Mouse (Mus musculus) heart, postnatal 10 days (tissue): ENCODE data around the gene Gm20388. TPM values are rescaled to one million over a fixed set of nuclear protein-coding genes. Genes with fewer than 3 reads are reported as not detected.

ENCODE experiments used
- DNase-seq, 2 experiments: peaks; one replicate each; pipeline ENCODE4 v3.0.0; 2021
- intact Hi-C: fragments of 180-260 bp; cut with DNase I; formaldehyde crosslinking; loops from one replicate; pipeline ENCODE4 v1.15.1; 2025
- total RNA-seq, 2 experiments: library from RNA; stranded (reverse); gene quantifications; 2 replicates each; pipeline ENCODE4 v1.2.3; 2021

The Gm20388 gene
- total RNA-seq, 2 experiments from 2014 or later: 2.0 to 2.2 TPM

DNA sequence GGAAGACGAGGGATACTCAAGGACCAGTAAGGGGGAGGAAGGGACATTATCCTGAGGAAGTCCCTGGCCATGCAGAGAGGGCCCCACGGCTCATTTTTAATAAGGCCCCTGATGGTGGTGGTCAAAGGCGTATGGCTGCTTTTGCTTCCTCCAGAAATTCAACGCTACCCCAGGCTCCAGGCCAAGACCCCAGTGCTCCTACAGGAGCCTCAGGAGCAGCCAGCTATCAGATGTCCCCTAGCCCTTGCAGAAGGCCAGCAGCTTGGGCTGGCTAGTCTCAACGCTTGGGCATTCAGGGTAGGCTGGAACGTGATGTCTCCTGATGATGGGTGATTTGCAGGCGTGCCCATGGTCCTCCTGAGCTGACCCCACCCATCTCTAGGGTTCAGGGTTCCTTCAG, 521.8 kb downstream of the Gm20388 start:
- intact Hi-C loops: no loop called here
- no peak for DNase-seq

DNA sequence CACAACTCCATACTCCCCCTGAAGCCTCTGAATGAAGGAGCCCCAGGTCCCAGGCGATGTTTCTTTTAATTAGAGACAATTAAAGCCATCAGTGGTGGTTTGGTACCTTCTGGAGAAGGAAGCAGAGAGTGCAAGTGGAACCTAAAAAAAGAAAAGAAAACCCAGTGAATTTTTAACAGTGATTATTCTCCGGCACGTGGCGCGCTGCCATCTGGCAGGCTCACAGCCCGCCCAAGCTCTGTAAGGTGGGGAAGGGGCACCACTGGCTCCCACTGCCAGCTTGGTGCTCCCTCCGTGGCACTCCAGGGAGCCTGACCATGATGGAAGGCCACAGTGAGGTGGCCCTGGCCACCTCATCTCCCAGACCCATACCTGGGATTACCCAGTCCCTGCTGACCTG, 522.5 kb downstream of the Gm20388 start:
- intact Hi-C loops: no loop called here
- no peak for DNase-seq

DNA sequence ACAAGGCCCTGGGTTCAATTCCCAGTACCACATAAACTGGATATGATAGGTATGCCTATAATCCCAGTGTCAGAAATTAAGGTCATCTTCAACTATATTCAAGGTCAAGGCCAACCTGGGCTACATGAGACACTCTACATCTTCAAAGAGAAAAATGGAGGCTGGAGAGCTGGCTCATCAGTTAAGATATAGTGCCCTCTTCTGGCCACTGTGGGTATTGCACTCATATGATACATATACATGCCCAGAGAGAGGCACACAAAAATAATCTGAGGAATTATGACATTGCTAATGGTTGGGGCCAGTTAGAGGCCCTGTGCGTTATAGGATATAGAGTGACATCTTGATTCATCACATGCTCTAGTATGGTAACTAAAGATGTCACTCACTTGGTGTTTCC, 523.1 kb downstream of the Gm20388 start:
- intact Hi-C loops: no loop called here

DNA sequence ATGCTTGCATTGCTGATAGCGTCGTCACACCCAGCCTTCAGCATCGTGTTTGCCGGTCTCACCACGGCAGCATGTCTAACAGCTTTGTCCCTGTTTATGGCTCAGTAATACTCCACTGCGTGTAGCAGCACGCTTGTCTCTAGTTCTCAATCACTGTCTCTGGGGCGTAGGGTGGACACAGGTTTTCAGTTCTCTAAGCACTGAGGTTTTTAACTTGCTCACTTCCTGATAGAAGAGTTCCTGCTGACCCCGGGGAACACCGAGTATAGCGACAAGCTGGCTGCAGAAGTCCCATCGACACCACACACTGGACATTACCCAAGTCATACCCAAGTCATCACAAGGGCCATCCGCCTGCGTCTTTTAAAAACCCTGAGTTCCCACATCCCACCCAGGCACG, 525.1 kb downstream of the Gm20388 start:
- intact Hi-C loops: no loop called here
- no peak for DNase-seq

More for the DNA sequence above, 523.1 kb downstream of the Gm20388 start:
- no peak for DNase-seq

DNA sequence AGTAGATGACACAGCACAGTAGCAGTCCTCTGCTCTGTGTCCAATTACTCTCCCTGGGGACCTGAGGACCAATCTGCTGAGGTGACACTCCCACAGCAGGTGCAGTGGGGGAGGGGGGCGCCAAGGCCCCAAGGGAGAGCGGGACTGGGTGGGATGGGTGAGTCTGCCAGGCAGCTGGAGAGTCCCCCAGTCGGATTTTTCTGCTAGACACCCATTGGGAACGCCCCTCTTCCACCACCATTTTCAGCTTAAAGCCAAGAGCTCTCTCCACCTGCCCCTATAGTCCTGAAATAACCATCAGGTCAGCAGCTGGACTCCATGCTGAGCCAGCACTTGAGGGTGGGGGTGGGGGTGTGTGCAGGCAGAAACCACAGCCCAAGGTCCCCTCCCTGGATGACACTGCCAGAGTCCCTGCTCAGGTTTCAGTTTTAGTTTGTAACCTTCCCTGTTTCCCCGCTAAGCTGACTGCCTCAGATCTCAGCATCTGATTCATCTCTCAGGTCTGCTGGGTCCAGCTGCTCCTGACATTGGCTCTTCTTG, 525.9 kb downstream of the Gm20388 start:
- DNase-seq: no peak
- intact Hi-C loops: no loop called here

DNA sequence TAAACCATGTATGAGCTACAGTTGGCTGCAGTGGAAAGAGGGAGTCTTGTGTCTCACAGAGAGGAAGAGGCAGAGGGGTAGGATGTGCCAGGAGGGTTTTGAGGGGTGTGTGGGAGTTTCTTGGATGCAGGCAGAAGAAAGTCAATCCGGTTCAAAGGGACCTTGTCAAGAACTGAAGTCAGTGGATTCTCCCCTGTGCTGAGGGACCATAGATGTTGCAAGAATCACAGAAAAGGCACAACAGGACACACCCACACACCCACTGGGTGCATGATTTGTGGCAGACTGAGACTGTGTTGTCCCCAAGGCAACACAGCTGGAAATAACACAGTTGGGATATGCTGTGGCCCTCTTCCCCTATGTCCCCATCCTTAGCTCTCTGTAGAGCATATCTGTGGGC, 526.6 kb downstream of the Gm20388 start:
- DNase-seq: no peak
- intact Hi-C loops: no loop called here

DNA sequence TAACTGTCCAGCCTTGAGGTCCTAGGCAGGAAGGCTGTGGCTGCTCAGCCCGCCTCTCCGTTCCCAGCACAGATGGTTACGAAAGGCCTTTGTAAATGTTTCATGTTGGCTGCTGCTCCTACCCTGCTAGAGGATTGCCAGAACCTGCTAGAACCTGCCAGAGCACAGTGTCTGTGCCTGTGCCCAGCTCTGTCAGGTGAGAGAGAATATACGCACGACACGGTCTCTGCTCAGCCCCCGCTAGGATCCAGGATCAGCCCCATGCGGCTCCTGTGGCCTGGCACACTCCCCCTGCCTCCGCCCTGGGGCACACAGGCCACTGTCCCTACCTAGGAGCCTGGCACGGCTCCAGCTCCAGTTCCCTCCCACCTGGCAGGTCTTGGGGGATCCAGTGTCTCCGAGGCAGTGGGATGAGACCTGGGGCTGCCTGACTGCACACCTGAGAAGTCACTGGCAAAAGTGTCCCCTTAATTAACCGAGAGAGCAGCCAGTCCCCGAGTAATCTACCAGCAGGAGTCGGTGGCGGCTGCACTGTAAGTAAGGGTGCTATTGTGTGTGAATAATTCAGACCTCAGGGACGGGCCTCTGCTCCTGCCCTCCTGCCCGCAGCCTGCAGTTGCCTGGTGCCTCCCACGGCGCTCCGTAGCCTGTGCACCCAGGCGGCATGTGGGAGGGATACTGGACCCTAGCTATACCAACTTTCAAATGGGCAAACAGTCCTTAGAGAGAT, 527.2 kb downstream of the Gm20388 start:
- intact Hi-C loops: no loop called here
- no peak for DNase-seq

DNA sequence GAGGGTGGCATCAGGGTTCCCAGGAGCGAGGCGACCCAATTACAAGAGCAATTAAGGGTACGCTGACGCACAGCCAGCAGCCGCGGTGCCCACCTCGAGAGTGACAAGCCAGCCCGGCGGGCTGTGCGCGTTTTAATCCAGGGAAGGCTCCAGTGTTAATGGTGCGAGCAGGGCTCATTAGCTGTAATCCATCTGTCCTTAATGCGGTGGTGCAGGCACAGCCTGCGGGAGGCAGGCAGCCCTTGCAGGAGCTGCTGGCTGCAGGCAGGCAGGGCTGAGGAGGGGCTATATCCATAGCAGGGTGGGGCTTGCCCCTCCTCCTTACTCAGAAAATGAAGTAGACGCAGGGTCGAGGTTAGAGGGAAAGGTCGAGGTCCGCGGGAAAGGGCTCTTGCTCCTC, 528.7 kb downstream of the Gm20388 start:
- no peak for DNase-seq
- intact Hi-C loops: no loop called here

DNA sequence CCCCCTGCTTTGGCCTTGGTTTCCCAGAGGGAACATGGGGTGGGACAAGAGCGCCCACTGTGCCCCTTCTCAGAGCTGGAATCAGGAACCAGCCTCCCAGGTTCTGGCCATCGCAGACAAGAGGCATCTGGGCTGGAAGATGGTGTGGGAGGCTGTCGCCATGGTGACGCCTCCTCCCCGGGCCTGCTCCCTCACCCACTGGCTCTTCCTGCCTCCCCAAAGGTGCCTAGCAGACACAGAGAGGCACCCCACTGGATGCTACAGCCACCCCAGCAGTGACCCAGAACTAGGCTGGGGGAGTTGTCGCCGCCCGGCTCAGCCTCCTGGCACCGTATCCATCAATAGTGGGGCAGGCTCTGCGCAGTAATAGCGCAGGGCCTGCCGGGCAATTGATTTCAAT, 530.1 kb downstream of the Gm20388 start:
- intact Hi-C loops: no loop called here
- no peak for DNase-seq

DNA sequence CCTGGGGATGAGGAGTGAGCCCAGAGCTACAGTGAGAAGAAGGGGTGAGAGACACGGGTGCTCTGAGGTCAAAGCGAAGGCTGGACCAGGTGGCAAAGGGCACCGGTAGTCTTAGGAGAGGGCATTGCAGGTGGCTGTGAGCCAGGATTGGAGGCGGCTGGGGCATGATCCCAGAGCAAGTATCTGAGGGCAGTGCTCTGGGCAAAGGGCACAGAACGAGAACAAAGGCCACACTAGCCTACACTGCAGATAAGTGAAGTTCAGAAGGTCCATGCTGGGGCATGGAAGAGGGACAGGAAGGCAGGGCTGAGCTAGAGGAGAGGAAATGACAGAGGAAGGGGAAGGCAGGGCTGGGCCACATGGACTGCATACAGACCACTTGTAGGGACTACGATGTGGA, 531.0 kb downstream of the Gm20388 start:
- intact Hi-C loops: no loop called here
- no peak for DNase-seq

DNA sequence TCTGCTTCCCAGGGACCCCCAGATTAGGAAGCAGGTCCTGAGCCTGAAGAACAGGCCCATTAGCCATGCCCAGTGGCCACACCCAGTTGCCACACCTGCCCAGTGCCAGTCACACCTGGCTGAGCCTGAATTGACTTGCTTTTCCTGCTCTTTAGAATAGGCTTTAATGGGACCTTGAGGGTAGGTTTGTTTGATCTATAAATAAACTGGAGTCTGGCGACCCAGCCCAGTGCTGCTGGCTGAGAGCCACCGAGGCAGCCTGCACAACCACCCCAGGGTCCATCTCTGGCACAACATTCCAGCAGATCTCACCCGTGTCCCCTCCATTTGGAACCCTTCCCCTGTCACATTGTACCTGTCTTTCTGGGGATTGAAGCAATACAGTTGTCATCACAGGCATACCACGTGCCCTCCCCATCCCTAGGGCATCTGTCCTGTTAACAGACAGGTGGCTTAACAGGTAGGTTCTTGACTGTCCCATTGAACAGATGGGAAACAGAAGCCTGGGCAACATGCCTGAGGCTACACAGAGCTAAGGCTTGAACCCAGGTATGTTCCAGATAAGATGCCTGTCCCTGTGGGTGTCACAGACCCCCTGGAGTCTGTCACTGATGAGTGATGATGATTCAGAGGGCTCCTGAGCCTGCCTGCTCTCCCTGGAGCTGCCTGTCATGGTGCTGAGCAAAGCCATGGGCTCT, 531.8 kb downstream of the Gm20388 start:
- intact Hi-C loops: no loop called here
- no peak for DNase-seq

DNA sequence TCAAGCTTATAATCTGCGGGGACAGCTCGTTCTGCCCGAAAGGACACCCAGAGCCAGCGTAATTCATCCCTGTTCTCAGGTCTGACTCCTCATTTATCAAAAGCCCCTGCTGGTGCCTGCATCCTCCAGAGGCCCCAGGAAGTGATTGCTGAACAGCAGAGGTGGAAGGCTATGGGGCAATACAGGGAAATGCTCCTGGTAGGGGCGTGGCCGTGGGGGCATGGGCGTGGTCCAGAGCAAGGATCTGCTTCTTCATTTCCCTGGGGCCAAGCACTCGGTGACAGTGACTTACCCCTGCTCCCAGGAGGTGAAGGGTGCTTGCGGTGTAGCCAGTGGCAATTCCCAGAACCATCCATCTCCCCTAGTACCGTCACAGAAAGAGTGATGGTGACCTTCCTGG, 534.6 kb downstream of the Gm20388 start:
- intact Hi-C loops: no loop called here
- DNase-seq: no peak

DNA sequence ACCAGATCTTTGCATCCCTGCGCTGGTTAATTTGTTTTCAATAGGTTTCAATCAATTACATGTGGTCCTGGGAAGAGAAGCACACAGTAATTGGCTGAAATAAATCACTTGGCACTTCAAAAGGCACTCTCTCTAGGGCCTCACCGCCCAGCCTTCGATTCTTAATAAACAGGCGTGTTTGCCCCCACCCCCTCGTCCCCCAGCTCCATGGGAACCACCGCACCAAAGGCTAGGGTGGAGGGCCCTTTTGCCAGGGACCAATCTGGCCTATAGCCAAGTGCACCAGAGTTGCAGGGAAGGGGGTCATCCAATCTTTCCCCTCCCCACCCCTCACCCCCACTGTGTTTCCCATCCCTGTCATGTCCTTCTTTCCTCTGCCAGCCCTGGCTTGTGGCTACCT, 537.5 kb downstream of the Gm20388 start:
- no peak for DNase-seq
- intact Hi-C loops: no loop called here

DNA sequence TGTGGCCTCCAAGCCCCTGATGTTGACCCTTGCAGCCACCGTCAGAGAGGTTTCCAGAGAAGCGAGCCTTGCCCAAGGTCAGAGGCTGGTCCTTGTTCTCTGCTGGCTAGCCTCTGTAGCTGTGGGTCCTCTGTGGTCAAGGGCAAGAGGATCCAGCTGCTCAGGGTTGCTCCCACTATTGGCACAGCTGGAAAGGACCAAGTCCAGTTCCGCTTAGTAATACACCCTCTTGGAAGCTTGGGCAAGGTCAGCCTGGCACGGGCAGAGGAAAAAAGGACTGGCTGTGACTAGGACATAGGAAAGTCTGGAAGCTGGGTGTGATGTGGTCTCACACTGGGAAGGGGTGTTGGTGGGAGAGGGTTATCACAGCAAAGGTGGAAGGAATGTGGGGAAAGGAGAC, 538.5 kb downstream of the Gm20388 start:
- no peak for DNase-seq
- intact Hi-C loops: no loop called here

DNA sequence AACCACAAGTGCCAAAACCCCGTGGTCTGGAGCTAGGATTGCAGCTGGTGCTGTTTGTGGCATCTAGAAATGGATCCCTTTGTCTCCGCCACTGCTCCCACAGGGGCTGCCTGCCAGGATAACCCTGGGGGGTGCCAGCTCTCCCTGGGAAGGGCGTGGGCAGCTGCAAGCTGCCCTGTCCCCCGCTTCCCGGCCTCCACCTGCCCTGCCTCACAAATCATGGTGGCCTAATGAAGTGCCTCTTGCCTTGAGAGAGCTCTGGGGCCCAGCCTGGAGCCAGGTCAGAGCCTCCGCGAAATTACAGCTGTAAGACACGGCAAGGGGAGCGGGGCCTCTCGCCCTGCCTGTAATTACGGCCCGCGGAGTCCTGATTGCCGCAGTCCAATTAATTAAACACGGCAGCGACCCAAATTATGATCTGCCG, 539.0 kb downstream of the Gm20388 start:
- DNase-seq: no peak
- intact Hi-C loops: no loop called here

DNA sequence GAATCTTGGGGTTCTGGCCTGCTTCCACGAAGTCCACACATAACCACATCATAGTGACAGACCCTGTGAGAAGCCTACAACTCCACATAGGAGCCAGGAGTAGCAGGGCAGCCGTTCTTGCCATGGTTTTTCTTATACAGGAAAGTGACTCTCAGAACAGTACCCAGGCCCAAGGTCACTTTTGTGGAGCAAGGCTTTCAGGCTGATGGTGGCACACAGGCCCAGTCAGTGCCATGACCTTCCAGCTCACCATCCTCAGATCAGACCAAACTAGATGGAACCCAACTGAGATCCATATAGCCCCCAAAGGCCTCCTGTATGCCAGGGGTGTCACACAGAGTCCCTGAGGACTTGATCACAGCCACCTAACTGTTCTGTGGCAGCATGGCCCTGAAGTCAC, 541.5 kb downstream of the Gm20388 start:
- intact Hi-C loops: no loop called here
- DNase-seq: no peak

DNA sequence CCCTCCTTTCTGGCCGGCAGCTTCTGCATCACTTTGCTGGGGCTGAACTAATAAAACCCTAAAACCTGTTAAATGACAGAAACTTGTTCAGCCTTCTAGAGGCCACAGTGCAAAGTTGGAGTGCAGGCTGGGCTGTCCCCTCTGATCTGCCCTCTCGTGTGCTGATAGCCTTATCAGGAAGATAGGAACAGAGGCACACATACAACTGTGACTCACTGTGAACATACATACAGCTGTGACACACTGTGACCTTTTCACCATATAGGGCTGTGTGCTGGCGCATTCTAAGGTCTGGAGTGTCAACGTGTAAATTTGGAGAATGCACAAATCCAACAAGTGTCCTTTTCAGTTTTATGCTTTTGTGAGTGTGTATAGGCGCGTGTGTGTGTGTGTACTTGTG, 543.8 kb downstream of the Gm20388 start:
- DNase-seq: no peak
- intact Hi-C loops: no loop called here

DNA sequence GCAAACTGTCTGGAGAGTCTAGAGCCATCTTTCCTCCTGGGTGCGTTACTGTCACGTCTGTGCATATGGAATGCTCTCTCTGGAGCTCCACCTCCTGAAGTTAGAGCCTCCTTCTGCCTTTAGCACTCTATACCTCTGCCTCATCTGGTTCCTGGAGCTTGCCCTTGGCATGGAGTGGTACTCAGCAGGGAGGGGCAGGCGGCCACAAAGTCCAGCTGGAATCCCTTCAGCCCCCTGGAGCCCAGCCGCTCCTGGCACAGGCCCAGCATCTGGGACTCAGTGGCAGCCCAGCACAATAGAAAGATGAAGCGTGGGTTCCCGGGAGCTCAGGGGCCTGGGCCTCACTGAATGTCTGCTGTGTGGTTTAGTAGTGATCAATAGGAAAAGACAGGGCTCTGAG, 549.7 kb downstream of the Gm20388 start:
- intact Hi-C loops: no loop called here
- no peak for DNase-seq

DNA sequence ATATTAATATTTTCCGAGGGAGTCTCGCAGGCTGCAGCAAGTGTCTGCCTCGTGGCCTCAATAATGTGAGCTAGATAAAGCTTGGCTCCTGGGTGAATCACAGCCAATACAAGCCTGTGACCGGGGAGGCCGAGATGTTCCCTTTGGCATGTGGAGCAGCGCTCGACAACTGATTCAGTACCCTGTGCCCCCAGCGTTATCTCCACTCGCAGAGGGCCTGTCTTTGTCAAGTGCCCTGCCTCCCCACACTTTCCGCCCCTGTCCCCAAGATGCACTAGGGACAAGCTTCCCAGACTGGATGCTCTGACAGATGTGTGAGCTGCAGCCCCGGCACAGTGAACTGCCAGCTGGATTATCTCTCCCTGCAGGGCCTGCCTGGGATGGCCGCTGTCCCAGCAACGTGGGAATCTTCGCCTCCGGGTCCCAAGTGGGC, 551.5 kb downstream of the Gm20388 start:
- DNase-seq: peak; percentile 56 to 63
- intact Hi-C loops: no loop called here

DNA sequence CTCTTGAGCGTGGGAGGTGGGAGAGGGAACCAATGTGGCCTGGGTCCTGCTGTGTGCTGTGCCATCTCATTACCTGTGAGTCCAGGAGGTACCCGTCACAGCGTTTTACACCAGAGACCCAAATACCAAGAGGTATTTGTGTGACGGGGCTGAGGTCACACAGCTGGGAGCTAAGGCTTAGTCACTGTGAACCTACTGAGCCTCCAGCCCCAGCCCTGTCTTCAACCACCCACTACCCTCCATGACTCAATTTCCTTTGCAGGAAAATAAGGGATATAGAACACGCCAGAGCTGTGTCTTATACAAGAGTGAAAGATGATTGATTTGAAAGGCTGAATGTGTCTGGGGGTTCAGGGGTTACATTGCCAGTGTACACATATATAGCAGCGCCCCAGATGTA, 552.0 kb downstream of the Gm20388 start:
- no peak for DNase-seq
- intact Hi-C loops: no loop called here

DNA sequence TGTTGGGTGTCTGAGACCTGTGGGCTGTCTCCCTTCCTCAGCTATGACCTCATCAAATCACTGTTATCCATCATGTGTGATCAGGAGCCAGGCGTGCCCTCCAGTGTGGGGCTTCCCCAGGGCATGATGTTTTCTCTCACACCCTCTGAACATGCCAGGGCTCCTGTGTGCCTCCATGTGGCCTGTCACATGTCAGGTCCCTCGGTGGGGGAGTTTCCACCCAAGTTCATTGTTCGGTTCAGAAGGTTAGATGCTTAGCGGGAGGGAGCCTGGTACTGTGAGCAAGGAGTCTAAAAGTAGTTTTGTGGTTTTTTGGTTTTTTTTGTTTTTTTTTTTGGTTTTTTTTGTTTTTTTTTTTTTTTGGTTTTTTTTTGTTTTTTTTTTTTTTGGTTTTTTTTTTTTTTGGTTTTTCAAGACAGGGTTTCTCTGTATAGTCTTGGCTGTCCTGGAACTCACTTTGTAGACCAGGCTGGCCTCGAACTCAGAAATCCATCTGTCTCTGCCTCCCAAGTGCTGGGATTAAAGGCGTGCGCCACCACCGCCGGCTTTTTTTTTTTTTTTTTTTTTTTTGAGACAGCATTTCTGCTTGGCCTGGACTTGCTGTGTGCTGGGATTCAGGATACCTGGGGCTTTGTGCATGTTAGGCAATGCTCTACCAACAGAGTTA, 553.4 kb downstream of the Gm20388 start:
- no peak for DNase-seq
- intact Hi-C loops: no loop called here

DNA sequence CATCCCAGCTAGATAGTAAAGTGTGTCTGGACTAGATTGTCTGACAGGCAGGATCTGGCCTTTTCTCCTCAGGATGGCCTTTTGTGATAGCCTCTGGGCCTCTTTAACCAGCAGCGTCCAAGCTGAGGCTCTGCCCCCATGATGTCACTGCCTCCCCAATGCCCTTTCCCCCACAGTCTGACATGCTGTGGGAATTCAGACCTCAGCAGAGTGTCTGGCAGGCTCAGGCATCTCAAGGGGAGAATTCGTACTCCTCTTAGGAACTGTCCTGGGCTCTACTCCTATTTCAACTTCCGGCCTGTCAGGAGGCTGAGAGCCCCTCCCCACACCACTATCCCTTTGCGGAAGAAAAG, 553.9 kb downstream of the Gm20388 start:
- intact Hi-C loops: no loop called here
- DNase-seq: no peak
